Mouse (Mus musculus): Measurements from ENCODE around the gene Cyp26c1. TPM values are rescaled to one million over a fixed set of nuclear protein-coding genes. Genes with fewer than 3 reads are reported as not detected.

Gene Cyp26c1
- polyA plus RNA-seq, 1 experiment: 0.05 TPM

DNA sequence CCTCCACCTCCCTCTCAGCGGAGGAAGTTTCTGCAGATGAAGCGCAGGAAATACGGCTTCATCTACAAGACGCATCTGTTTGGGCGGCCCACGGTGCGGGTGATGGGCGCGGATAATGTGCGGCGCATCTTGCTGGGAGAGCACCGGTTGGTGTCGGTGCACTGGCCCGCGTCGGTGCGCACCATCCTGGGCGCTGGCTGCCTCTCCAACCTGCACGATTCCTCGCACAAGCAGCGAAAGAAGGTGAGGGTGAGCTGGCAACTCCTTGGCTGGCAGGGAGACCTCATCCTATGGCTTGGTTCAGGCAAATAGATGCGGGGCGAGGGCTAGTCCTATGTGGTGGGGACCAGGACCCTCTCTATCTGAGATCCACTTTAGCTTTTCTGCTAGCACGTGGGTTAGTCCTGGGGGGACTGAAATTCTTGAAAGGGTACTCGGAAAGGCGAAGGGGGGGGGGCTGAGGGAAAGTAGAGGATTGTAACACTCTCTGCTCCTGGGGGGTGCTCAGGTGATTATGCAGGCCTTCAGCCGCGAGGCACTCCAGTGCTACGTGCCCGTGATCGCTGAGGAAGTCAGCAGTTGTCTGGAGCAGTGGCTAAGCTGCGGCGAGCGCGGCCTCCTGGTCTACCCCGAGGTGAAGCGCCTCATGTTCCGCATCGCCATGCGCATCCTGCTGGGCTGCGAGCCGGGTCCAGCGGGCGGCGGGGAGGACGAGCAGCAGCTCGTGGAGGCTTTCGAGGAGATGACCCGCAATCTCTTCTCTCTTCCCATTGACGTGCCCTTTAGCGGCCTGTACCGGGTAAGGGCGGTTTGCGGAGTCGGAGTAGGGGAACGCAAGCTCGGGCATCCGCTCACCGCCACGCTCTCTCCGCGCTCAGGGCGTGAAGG is 13.1 kb downstream of the Cyp26c1 start:
- WGBS: 4% methylated on average over 63 of the region's 63 CpGs
- Histone ChIP-seq H3K27me3 (replicated peaks; ENCODE audit: control insufficient read depth, insufficient read depth, low read length) (no peaks in the 10 kb centered on the region), H3K4me3 (ENCODE audit: insufficient read depth, low read depth, low read length) (no peak overlapping the region), H3K36me3 (ENCODE audit: control insufficient read depth, insufficient read depth, low read length) (no peaks in the 10 kb centered on the region), H3K27ac (ENCODE audit: insufficient read depth, low read depth, low read length) (no peak overlapping the region), H3K4me1 (ENCODE audit: control insufficient read depth, insufficient read depth, low read length) (no peaks in the 10 kb centered on the region)
- no peak for DNase-seq
- TF ChIP-seq POLR2A (IDR thresholded peaks at IDR 0.05; ENCODE audit: low read depth, low read length): no peak
- TF ChIP-seq CTCF (conservative IDR thresholded peaks at IDR 0.05; ENCODE audit: insufficient read depth, insufficient read length, low read depth, low read length): no peak

DNA sequence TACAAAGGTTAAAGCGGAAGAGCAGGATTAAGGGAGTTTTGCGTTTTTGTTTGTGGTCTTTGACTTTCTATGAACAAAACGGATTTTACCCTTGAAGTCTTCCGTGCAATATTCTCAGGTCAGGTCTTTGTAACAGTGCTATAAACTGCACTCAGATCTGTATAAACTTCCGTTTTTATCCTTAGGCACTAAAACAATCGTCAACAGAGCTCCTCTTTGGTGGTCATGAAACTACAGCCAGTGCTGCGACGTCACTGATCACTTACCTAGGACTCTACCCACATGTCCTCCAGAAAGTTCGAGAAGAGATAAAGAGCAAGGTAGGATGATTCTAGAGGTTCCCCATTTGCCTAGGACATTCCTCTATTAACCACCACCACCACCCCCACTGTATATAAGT is 14.3 kb downstream of the Cyp26c1 start:
- H3K4me3 ChIP-seq (ENCODE audit: insufficient read depth, low read depth, low read length): no peak overlapping the region
- 50% methylated on average over 9 of the region's 9 CpGs for WGBS
- no peaks in the 10 kb centered on the region for H3K36me3 ChIP-seq (ENCODE audit: control insufficient read depth, insufficient read depth, low read length)
- no peak overlapping the region for H3K27ac ChIP-seq (ENCODE audit: insufficient read depth, low read depth, low read length)
- no peak for DNase-seq
- no peak for TF ChIP-seq POLR2A (IDR thresholded peaks at IDR 0.05; ENCODE audit: low read depth, low read length)
- TF ChIP-seq CTCF (conservative IDR thresholded peaks at IDR 0.05; ENCODE audit: insufficient read depth, insufficient read length, low read depth, low read length): no peak
- H3K4me1 ChIP-seq (ENCODE audit: control insufficient read depth, insufficient read depth, low read length): no peaks in the 10 kb centered on the region
- H3K27me3 ChIP-seq (replicated peaks; ENCODE audit: control insufficient read depth, insufficient read depth, low read length): no peaks in the 10 kb centered on the region

DNA sequence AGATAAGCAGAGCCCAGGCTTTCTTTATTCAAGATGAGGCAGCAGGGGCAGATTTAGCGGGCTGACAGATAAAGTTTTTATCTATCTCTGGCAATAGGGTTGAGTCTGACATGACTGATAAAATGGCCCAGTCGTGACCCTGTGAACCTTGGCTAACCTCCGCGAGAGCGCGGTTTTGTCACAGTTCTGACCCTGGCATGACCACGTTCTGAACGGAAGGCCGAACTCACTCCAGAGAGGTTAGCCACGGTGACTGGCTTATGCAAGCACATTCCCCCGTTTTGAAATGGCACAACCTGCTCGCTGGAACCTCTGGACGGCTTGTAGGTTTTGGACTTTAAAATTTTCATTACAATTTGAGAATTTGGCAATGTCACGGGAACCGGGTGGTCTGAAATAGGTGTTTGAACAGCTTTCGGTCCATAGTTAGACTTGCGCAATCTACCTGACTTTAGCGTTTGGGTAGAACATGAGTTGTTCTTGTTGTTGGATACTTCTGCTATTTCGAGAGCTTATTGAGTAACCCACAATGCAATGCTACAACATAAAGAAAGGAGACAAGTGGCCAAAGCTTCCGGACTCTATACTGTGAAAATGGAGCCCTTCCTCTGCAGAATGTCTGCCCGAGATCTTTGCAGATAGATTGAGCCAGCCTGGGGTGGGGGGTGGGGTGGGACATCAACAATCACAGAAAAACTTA is 17.1 kb downstream of the Cyp26c1 start:
- Histone ChIP-seq H3K36me3 (ENCODE audit: control insufficient read depth, insufficient read depth, low read length) (no peaks in the 10 kb centered on the region), H3K27me3 (replicated peaks; ENCODE audit: control insufficient read depth, insufficient read depth, low read length) (no peaks in the 10 kb centered on the region), H3K4me1 (ENCODE audit: control insufficient read depth, insufficient read depth, low read length) (no peaks in the 10 kb centered on the region), H3K4me3 (ENCODE audit: insufficient read depth, low read depth, low read length) (no peak overlapping the region), H3K27ac (ENCODE audit: insufficient read depth, low read depth, low read length) (no peak overlapping the region)
- peak; percentile 49 for DNase-seq
- 71% methylated on average over 21 of the region's 21 CpGs for WGBS
- TF ChIP-seq POLR2A (IDR thresholded peaks at IDR 0.05; ENCODE audit: low read depth, low read length): no peak
- no peak for TF ChIP-seq CTCF (conservative IDR thresholded peaks at IDR 0.05; ENCODE audit: insufficient read depth, insufficient read length, low read depth, low read length)

DNA sequence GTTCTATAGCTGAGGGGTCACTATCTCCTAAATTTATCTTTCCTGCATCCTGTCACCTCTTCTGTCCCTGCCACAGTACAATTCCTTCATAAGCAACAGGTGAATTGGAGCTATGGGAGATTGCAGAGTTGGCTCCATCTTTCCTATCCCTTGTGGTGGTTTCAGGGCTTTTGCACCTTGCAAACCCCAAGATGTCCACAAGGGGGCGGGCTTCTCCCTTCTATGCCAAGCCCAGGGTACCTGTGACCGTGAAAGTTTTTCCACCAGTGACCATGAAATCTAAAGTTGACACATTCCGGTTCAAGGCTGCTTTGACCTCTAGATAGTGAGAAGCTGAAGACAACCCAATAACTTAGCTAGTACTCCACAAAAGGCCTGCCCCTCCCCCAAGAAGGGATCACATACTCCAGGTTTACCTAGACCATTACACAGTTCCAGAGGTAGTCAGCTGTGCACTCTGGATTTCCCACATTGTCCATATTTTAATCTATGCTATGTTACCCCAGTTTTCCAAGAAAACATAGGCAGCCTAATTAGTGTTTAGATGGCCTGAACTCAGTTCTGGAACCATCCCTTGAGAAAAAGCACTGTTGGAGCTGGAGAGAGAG is 18.6 kb downstream of the Cyp26c1 start:
- Histone ChIP-seq H3K27me3 (replicated peaks; ENCODE audit: control insufficient read depth, insufficient read depth, low read length) (no peaks in the 10 kb centered on the region), H3K36me3 (ENCODE audit: control insufficient read depth, insufficient read depth, low read length) (no peaks in the 10 kb centered on the region), H3K27ac (ENCODE audit: insufficient read depth, low read depth, low read length) (no peak overlapping the region), H3K4me3 (ENCODE audit: insufficient read depth, low read depth, low read length) (no peak overlapping the region), H3K4me1 (ENCODE audit: control insufficient read depth, insufficient read depth, low read length) (no peaks in the 10 kb centered on the region)
- 2% methylated on average over 3 of the region's 3 CpGs for WGBS
- peak; percentile 76 for DNase-seq
- TF ChIP-seq CTCF (conservative IDR thresholded peaks at IDR 0.05; ENCODE audit: insufficient read depth, insufficient read length, low read depth, low read length): peak; percentile 87
- no peak for TF ChIP-seq POLR2A (IDR thresholded peaks at IDR 0.05; ENCODE audit: low read depth, low read length)

DNA sequence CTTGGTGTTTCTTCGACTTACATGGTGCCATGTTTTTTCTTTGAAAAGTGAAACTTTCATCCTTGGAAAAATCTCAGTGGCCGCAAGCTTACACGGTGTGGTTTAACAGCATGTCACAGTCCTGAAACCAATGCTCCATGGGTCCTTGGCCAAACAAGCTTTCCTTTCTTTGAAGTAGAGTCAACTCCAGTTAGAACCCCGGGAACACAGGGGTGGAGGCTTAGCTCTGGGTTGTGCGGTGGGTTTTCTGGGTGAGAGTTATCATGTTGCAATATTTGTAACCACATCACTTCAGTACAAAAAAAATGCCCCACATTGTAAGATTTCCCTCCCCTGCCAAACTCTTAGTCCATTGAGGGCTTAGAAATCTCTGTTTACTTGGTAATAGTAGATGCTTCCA is 20.3 kb downstream of the Cyp26c1 start:
- TF ChIP-seq POLR2A (IDR thresholded peaks at IDR 0.05; ENCODE audit: low read depth, low read length) (no peak), CTCF (conservative IDR thresholded peaks at IDR 0.05; ENCODE audit: insufficient read depth, insufficient read length, low read depth, low read length) (no peak)
- no peaks in the 10 kb centered on the region for H3K27me3 ChIP-seq (replicated peaks; ENCODE audit: control insufficient read depth, insufficient read depth, low read length)

DNA sequence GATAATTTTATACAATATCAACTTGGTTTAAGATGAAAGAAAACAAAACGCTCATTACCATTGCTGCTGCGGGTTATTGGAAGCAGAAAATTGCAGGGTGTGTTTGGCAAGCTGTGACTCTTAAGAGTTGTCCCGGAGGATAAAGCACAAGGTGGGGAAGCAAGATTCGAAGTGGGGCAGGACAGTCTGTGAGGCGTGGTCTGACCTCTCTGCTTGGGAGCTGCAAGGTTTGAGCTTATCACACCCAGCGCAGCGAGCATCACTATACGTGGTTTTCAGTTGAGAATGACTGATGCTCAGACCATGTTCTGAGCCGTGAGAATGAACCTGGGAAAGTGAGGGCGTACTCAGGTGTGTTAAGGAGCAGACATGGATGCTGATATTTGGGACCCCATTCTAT is 29.3 kb downstream of the Cyp26c1 start:
- WGBS: 75% methylated on average over 10 of the region's 10 CpGs
- no peak overlapping the region for H3K27ac ChIP-seq (ENCODE audit: insufficient read depth, low read depth, low read length)
- no peak overlapping the region for H3K4me3 ChIP-seq (ENCODE audit: insufficient read depth, low read depth, low read length)
- DNase-seq: no peak
- no peaks in the 10 kb centered on the region for H3K4me1 ChIP-seq (ENCODE audit: control insufficient read depth, insufficient read depth, low read length)
- no peaks in the 10 kb centered on the region for H3K27me3 ChIP-seq (replicated peaks; ENCODE audit: control insufficient read depth, insufficient read depth, low read length)
- no peak for TF ChIP-seq CTCF (conservative IDR thresholded peaks at IDR 0.05; ENCODE audit: insufficient read depth, insufficient read length, low read depth, low read length)
- no peak for TF ChIP-seq POLR2A (IDR thresholded peaks at IDR 0.05; ENCODE audit: low read depth, low read length)
- H3K36me3 ChIP-seq (ENCODE audit: control insufficient read depth, insufficient read depth, low read length): no peaks in the 10 kb centered on the region

More for the DNA sequence above, 20.3 kb downstream of the Cyp26c1 start:
- H3K27ac ChIP-seq (ENCODE audit: insufficient read depth, low read depth, low read length): no peak overlapping the region
- WGBS: 80% methylated on average over 5 of the region's 5 CpGs
- DNase-seq: no peak
- no peaks in the 10 kb centered on the region for H3K36me3 ChIP-seq (ENCODE audit: control insufficient read depth, insufficient read depth, low read length)
- H3K4me3 ChIP-seq (ENCODE audit: insufficient read depth, low read depth, low read length): no peak overlapping the region
- no peaks in the 10 kb centered on the region for H3K4me1 ChIP-seq (ENCODE audit: control insufficient read depth, insufficient read depth, low read length)

DNA sequence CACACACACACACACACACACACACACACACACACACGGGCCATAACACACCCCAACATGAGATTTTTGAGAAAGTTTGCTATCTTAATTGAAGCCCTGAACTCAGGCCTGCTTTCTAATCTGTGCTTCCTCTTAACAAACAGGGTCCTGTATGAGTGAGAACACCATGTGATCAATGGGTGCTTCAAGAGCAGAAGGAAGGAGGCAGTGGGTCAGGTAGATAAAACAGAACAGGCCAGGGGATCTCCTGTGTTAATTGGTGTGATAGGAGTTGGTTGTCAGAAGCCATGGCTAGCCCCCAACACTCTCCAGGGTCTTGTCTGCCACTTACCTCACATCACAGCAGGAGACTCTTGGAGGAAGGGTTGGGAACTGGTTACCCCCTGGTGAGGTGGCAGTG is 30.6 kb downstream of the Cyp26c1 start:
- Histone ChIP-seq H3K27ac (ENCODE audit: insufficient read depth, low read depth, low read length) (no peak overlapping the region), H3K4me3 (ENCODE audit: insufficient read depth, low read depth, low read length) (no peak overlapping the region), H3K27me3 (replicated peaks; ENCODE audit: control insufficient read depth, insufficient read depth, low read length) (no peaks in the 10 kb centered on the region), H3K4me1 (ENCODE audit: control insufficient read depth, insufficient read depth, low read length) (no peaks in the 10 kb centered on the region), H3K36me3 (ENCODE audit: control insufficient read depth, insufficient read depth, low read length) (no peaks in the 10 kb centered on the region)
- TF ChIP-seq POLR2A (IDR thresholded peaks at IDR 0.05; ENCODE audit: low read depth, low read length): no peak
- no peak for TF ChIP-seq CTCF (conservative IDR thresholded peaks at IDR 0.05; ENCODE audit: insufficient read depth, insufficient read length, low read depth, low read length)
- no peak for DNase-seq
- 81% methylated on average over 1 of the region's 1 CpGs for WGBS

All from kidney, adult 2 months (tissue).